Mouse (Mus musculus): ENCODE results near the gene Zfc3h1.
A peak's percentile ranks its signal among the peaks of the same experiment; 100 is the strongest.

Zfc3h1 gene

DNA sequence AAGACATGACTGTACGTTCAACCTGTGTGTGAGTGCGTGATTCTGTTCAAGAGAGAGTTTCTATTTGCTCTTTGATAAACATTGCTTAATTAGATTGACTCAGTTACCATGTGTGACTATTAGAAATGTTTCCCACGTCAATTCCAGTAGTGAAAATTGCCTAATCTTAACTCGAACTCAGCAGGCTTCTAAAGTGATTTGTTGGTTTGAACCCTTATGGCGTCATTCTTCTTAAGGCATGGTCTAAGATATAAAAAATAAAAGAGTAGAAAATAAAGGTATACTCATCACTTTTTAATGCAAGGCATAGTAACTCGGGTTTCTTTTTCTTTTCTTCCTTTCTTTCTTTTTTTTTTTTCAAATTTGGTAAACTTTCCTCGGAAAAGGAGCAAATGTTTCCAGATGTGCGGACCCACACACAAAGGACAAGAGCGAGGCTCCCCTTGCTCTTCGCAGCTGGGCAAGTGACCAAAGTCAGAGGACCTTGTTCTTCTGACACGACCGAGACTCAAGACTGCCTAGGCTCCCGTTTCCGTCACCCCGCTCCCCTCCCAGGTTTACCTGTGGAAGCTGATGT lies 1.0 kb upstream of the Zfc3h1 start:
- DNase-seq (ENCODE audit: low read depth, low spot score), result no peak

DNA sequence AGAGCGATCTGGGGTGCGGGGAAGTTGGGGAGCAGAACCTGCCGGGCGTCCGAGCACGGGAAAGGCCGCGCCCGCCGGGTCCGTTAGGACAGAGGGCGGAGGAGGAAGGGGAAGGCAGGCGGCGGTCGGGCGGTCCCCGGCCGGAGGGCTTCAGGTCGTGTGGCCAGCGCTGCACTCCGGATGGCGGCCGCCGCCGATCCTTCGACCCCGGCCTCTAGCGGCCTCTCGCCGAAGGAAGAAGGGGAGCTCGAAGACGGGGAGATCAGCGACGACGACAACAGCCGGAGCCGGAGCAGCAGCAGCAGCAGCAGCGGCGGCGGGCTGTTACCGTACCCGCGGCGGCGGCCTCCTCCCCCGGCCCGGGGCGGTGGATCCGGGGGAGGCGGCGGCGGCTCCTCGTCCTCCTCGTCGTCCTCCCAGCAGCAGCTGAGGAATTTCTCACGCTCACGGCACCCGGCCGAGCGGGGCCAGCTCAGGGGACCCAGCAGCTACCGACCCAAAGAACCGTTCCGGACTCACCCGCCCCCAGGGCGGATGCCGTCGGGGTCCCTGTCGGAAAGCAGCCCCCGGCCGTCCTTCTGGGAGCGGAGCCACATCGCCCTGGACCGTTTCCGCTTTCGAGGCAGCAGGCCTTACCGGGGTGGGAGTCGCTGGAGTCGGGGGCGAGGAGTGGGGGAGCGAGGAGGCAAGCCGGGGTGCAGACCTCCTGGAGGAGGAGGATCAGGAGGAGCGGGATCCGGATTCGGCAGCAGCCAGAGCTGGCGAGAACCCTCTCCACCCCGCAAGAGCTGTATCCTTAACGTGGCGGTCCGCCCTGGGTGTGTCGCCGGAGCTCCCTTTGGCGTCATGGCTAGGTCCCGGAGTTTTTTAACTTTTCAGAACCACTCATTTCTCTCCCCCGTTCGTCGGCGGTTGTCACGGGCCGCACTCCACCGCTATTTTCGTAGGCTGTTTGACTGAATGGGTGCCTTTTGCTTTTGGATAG lies 551 bp downstream of the Zfc3h1 start:
- DNase-seq (ENCODE audit: low read depth, low spot score), result no peak

DNA sequence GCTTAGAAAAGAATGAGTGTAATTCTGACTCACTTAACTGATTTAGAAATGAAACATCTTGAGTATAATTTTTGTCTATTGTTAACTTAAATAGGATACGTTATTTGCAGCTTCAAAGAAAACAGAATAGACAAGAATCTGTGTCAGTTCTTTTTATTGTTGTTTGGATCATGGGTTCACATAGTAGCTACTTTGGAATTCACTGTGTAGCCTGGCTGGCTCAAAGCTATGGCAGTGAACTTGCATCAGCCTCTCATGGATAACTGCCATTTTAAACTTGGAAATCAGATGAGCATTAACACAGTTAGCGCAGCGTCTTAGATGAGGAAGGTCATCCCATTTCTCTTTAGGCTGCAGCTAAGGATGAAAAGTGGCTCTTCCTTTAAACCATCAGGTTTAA lies 3.1 kb downstream of the Zfc3h1 start:
- no peak for DNase-seq (ENCODE audit: low read depth, low spot score)

GRCm38 (mm10) chr10:115391076-115391475 lies 6.3 kb downstream of the Zfc3h1 start:
- no peak for DNase-seq (ENCODE audit: low read depth, low spot score)

DNA sequence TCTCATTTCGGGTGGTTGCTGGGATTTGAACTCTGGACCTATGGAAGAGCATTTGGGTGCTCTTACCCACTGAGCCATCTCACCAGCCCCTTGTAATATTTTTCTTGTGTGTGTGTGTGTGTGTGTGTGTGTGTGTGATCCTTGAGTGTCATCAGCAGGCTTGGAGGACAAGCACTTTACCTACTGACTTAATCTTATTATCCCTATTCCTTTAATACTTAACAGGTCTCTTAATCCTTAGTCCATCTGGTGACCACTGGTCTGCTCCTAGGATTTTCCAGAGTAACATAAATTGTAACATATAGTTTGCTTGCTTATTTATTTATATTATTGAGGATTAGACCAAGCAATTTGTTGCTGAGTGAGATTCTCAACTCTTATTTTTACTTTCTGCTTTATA lies 7.1 kb downstream of the Zfc3h1 start:
- no peak for DNase-seq (ENCODE audit: low read depth, low spot score)

DNA sequence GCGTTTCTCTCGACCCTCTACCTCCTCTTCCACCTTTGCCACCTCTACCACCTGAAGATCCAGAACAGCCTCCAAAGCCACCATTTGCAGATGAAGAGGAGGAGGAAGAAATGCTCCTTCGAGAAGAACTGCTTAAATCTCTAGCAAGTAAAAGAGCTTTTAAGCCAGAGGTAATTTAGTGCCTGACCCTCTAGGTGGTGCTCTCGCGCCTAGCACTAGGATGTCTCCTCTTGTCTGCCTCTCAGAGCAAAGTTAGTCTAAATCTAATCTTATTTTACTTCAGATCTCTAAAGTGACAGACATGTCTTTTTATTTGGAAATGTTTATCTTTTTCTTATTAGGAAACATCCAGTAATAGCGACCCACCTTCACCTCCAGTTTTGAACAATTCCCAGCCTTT lies 21.6 kb downstream of the Zfc3h1 start:
- peak; percentile 36 for DNase-seq (ENCODE audit: low read depth, low spot score)

DNA sequence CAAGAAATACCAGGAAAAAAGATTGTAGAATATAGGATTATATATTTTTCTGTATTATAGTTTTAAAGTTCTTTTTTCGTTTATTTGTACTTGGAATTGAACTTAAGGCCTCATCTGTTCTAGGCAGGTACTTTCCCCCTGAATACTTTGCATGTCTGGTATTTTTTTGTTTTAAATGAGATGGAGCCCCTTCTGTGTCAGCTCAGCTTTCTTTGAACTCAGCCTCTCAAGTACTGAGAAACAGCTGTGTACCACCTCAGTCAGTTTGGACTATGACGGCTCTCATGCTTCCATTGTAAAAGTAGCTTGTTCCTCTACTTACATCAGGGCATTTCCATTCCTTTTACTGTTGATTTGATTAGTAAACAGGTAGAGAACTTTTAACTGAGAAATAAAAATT lies 28.7 kb downstream of the Zfc3h1 start:
- DNase-seq (ENCODE audit: low read depth, low spot score), result no peak

GRCm38 (mm10) chr10:115414056-115414455 lies 29.3 kb downstream of the Zfc3h1 start:
- DNase-seq (ENCODE audit: low read depth, low spot score), result no peak

DNA sequence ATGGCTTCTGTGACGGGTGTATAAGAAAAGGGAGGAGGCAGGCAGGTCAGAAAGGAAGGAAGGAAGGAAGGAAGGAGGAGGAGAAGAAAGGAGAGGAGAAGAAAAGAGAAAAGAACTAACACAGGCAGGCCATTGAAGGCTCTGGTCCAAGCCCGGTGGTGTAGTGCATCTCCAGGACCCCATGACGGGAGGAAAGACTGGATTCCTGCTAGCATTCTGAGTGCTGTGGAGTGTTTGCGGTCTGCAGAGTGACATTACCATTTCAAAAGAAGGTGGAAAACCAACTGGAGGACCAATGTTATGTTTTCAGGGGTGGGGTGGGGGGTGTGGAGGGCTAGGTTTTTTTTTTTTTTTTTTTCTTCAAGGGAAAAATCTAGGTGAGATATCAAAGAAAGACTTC lies 37.2 kb downstream of the Zfc3h1 start:
- DNase-seq (ENCODE audit: low read depth, low spot score), result no peak

DNA sequence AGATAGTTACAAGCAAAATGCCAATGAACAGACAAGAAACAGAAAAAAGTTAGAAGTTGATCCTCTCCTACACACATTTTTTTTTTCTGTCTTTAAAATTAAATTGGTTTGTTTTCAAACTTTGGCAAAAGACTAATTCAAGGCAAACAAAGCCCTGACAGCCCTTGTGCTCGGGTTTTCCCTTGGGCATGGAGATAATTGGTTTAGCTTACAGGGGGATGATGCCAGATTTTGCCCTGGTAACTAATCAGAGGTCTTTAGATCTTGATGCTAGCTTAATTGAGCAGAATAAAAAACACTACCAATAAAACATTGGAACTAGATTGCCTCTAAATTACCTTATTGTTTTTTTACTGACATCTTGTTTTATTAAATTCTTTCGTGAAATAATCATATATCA lies 40.6 kb downstream of the Zfc3h1 start:
- DNase-seq (ENCODE audit: low read depth, low spot score), result no peak

DNA sequence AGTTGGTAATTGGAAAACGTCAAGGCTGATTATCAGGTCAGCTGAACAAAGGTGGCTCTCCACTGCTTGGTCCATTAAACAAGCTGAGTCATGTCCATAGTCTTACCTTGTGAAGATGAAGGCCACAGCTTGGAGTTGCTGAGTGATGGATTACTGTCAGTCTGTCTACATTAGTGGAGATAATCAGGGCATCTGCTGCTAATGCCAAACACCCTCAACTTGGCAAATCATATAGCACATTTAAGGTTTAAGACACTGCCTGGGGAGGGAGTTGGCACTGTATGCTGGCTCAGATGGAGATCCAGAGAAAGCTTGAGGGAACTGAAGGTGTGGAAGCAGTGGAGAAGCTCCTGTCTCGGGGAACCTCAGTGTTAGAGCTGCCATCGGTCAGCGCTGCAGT lies 52.5 kb downstream of the Zfc3h1 start:
- no peak for DNase-seq (ENCODE audit: low read depth, low spot score)

- no peak for DNase-seq (ENCODE audit: low read depth, low spot score)
Measured at GRCm38 (mm10) chr10:115448614-115449013, 63.9 kb downstream of the Zfc3h1 start.

- no peak for DNase-seq (ENCODE audit: low read depth, low spot score)
Measured at GRCm38 (mm10) chr10:115457368-115458021, 72.7 kb downstream of the Zfc3h1 start.

DNA sequence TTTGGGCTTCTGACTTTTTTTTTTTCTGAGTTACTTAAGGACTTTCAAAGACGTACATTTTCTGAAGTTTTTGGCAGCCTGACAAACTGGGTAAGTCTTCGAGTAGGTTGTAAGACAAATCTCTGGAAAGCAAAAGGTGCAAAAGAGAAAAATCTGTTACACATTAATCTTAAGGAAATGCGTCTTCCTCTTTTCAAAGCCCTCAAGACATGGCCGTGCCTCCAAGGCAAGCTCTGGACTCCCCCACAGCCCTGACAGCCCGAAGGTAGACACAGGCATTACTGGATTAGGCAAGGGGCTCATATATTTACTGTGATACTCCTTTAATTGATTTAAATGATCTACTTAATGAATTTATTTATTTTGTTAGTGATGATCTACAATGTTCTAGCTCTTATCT lies 77.9 kb downstream of the Zfc3h1 start:
- DNase-seq (ENCODE audit: low read depth, low spot score), result no peak

- no peak for DNase-seq (ENCODE audit: low read depth, low spot score)
Measured at GRCm38 (mm10) chr10:115465072-115465471, 80.3 kb downstream of the Zfc3h1 start.

GRCm38 (mm10) chr10:115465778-115466177 lies 81.0 kb downstream of the Zfc3h1 start:
- DNase-seq (ENCODE audit: low read depth, low spot score), result no peak

DNA sequence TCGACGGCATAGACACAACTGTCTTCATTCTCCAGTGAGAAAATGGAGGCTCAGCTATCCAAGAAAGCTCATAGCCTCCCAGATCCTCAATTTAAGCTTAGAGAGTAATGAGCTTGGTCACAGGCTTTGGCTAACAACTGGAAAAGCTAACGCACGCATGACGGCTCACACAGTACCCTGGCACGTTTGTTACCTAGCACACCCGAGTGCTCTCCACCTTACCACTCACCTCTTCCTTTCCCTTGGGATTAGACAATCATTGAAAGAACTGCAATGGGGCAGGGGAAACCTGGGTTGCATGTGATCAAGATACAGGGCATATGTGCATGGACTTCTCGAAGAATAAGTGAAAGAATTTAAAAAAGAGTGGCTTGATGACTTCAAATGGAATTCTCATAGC lies 83.2 kb downstream of the Zfc3h1 start:
- no peak for DNase-seq (ENCODE audit: low read depth, low spot score)

- no peak for DNase-seq (ENCODE audit: low read depth, low spot score)
Measured at GRCm38 (mm10) chr10:115468632-115469031, 83.9 kb downstream of the Zfc3h1 start.

GRCm38 (mm10) chr10:115469040-115469439 lies 84.3 kb downstream of the Zfc3h1 start:
- DNase-seq (ENCODE audit: low read depth, low spot score), result peak; percentile 40

- DNase-seq (ENCODE audit: low read depth, low spot score), result peak; percentile 30
Measured at GRCm38 (mm10) chr10:115470621-115471334, 86.0 kb downstream of the Zfc3h1 start.

DNA sequence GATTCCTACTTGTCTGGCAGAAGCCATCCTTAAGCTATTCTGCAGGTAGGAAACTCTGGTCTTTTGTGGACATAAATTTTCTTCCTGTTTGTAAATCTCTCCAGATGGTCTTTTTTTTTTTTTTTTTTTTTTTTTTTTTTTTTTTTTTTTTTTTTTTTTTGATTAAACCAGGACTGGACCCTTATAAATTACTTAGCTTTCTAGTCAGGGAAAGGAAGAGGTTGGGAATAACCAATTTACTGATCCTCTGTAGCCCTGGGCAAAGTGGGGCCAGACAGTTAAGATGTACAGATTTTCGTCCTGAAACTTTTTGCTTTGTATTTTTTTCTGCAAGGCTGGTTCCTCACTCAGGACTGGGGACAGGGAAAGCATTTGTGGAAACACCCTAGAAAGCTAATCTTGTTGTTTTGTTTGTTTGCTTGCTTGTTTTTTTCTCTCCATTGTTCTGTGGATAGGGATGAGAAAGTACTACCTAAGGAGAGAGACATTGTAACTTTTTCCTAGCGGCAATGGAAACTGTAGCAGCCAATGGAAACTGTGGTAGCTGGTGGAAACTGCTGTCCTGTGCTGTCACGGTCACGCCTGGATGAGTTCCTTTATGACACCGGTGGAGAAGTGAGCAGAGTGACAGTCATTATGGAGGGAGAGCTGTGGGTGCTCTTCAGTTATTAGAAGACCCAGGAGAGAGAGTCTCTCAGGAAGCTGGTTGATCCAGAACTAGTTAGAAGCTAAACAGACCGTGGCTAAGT lies 88.6 kb downstream of the Zfc3h1 start:
- no peak for DNase-seq (ENCODE audit: low read depth, low spot score)
